Mouse (Mus musculus) granulocyte monocyte progenitor cell, adult 5-6 weeks (primary cell): ENCODE measurements around the gene Rdh8. TPM values are rescaled to one million over a fixed set of nuclear protein-coding genes. Genes with fewer than 3 reads are reported as not detected.

ENCODE experiments used
- ATAC-seq: replicated peaks from 2 replicates; pipeline ENCODE4 v1.8.0; 2016; ENCODE audit warnings: mild to moderate bottlenecking, moderate TSS enrichment, inconsistent platforms; ENCODE audit not compliant: poor library complexity, severe bottlenecking
- total RNA-seq, 2 experiments: library from RNA; stranded (forward) in 1 of 2; stranded (reverse) in 1 of 2; fragments of 200-712, 200-1000 nt in 1 of 2; fragments of >200 nt in 1 of 2; fragmentation: Nextera tagmentation in 1 of 2; gene quantifications; 2 replicates each; pipeline ENCODE4 v1.2.3; 2014 to 2017

The Rdh8 gene
- total RNA-seq (2014; fragmentation: Nextera tagmentation) (not detected in 2 replicates), total RNA-seq (2017) (not detected in 2 replicates)

DNA sequence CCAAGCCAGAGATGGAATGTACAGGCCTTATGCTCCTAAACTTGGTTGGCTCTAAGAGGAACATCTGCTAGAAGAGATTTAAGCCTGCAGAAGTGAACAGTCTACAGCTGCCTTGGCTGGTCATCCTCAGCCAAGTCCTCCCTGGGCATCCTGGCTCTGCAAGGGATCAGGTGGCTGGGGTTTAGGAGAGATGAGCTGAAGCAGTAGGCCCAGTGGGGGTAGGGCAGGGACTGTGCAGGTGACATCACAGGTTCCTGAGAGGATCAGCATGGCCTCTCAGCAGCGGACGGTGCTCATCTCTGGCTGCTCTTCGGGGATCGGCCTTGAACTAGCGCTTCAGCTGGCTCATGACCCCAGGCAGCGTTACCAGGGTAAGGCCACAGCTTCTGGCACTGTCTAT, at the start of gene Rdh8:
TSS of gene Rdh8 (plus strand) at position 268 of the 400 bp plus-strand sequence.
- no peak for ATAC-seq

GRCm38 (mm10) chr9:20781286-20781685, 37.0 kb upstream of the Rdh8 start:
- ATAC-seq, result no peak

DNA sequence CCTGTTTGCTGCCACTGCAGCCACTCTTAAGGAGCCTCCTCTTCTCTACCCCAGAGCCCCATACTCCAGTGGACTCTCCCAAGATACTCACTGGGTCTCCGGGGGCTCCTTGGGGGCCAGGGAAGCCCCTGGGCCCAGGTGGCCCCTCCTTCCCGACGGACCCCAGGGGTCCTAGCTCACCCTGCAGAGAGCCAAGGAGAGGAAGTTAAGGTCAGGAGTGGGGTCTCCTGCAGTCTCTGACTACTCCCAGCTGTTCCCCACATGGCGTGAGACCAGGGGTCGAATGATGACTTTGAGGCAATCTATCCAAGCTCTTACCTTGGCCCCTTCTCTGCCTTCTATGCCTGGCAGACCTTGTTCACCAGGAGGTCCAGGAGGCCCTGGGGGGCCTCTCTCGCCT, 33.2 kb upstream of the Rdh8 start:
- no peak for ATAC-seq

DNA sequence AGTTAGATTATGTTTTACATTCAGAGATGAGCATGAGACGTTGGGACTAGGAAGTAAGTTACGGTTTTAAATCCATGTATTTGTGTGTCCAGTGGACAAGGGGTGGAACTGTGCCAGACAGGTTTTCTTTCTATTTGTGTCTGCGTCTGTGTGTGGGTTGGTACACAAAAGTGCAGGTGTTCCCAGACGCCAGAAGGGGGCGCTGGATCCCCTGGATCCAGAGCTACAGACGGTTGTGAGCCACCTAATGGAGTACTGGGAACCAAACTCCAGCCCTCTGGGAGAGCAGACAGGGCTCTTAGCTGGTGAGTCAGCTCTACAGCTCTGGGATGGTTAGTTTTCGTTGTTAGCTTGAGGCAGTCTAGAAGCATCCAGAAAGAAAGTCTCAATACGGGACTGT, 30.3 kb upstream of the Rdh8 start:
- no peak for ATAC-seq

DNA sequence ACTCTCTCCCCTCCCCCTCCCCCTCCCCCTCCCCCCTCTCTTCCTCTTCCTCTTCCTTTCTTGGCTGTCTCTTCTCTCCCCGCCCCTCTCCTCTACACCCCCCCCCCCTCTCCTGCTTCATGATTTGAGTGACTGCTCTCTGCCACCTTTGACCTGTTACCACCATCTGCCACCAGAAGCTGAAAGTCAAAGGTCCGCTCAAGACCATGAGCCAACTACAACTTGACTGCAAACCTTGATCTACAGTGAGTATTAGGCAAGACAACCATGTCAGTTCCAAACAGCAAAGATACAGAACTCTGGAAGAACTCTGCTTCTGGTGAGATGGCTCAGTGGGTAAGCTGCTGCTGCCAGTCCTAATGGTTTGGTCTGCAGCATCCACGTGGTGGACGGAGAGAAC, 28.7 kb upstream of the Rdh8 start:
- ATAC-seq, result no peak

GRCm38 (mm10) chr9:20790345-20790744, 28.0 kb upstream of the Rdh8 start:
- ATAC-seq, result no peak

DNA sequence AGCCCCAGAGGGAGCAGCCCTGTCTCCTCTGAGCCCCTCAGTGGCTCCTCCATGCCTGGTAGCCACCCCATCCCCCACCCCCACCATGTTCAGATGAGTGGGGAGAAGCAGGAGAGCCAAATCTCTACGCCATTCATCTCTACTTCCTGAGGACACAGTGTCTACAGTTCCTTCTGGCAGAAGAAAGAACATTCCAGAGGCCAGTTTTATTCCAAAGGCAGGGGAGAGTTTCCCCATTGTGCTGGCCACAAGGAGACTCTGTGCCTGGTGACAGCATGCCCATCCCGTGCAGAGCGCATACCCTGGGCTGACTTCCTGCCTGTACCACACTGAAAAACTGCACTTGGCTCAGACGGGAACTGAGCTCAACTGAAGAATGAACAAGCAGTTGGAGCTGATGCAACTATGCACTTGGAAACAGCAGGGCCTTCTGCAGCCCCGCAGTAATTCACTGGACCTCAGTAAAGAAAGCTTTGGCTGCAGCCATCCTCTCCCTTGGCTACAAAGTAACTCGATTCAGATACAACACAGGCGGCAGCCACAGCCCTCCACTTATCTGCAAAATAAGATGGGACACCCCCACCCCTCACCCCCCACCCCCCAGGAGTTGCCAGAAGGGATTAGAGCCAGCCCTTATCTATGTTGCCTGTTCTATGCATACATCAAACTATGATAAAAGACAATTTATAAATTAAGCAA, 24.0 kb upstream of the Rdh8 start:
- peak; percentile 98 for ATAC-seq

DNA sequence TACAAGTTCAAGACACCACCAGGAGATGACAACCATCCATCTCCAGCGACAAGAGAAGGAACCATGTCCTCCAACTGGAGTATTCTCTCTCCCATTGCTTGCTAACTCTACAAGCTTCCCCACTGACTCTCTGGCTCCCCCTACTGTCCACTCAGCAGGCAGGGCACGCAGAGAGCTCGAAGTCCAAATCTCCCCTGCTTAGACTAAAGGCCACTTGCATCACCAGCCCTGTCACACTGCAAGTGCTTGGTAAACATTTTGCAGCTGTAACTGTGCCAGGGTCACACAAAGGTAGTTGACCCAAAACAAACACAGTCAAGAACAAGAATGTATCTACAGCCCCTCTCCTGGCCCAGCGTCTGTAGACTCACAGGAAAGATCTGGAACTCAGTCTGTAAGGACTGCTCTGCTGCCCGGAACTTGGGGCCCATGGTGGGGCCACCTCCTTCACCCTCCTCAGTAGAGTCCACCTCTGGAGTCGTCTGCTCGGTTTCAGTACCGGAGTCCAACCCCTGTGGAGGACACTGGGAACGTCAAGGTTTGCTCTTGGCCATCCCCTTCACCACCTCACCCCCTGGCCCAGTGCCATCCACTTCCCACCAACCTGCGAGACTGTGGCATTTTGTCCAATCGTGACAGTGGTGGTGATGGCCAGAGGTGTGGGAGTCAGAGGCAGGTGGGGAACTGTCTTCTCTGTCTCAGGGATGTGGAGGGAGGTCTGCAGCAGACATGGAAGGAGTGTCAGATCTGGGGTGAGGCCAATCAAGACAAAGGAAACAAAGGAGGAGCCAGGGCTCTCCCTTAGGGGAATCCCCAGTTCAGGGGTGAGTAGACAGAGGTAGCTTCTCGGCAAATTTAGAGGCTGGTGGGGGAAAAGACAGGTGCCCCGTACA, 13.8 kb upstream of the Rdh8 start:
- peak; percentile 93 for ATAC-seq

DNA sequence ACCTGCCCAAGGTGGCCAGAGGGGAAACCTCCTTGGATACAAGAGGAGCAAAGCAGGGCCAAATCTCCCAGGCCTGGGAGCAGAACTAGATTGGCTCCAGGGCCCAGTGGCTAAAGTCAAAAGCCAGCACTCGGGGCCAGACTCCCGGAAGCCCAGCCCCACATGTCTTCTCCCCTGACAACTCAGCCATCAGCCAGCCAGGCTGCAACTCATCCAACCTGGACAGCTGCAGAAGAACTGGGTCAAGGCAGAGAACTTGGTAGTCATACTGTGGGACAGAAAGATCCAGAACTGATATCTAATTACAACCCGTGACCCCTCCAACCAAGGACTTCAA, 13.2 kb upstream of the Rdh8 start:
- no peak for ATAC-seq

DNA sequence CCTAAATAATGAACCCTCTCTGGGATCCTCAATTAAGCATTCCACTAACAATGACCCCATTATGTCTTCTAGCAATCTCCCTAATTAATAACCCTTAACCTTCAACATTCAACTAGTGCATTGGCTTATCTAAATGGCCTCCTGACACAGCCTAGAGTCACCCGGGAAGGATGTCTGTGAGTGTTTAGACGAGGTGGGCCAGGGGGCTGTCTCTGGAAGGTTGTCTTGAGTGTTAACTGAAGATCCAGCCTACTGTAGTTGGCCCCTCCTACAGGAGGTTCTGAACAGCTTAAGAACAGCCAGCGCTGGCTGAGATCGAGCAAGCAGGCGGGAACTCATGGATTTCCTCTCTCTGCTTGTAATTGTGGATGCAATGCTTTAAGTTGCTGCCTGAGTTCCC, 12.6 kb upstream of the Rdh8 start:
- no peak for ATAC-seq

GRCm38 (mm10) chr9:20810271-20810670, 8.0 kb upstream of the Rdh8 start:
- no peak for ATAC-seq

DNA sequence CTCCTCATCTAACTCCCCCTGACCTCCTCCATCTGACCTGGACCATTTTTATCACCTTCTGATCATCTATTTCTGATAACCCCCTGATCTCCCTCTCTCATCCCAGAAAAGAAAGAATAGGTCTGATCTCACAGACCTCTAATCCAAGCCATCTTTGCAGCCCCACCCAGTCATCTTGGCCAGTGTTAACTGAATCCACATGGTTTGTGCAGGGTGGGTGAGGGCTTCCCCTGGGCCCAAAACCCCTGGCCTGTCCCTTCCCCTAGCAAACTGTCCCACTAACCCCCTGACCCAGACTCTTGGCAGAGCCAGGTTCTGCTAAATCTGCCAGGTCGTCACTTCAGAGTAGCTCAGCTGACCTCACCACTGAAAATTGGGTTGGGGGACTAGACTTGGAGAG, 7.5 kb upstream of the Rdh8 start:
- ATAC-seq, result no peak

DNA sequence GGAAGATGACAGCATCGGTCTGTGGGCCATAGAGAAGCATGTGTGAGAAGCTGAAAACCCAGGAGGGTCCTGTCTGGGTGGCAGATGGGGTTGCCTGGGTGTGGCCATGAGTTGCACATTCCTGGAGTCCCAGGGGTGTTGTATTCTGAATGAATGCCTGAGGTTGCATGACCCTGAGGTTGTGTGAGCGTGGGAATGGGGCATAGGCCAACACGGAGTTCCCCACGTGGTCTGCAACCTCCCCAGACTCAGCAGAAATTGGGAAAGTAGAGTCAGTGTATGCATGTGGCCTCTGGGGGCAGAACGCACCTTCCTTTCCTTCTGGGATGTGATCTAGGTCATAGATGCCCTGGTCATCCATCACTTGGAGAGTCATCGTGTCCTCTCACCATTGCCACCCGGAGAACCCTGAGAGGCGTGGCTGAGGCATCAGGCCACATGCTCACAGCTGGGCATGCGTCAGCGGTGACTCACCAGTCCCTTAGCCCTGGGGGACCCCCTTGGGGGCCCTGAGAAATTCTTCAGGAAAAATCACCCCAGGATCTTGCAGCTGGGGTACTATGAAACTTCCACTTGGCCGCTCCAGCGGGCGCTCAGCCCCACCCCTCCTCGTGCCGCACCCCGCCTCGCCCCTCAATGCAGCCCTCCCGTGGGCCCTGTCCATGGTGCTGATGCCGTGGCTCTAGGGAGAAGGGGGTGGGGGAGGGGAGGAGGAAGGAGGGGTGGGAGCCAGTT, 5.6 kb upstream of the Rdh8 start:
- ATAC-seq, result peak; percentile 85

DNA sequence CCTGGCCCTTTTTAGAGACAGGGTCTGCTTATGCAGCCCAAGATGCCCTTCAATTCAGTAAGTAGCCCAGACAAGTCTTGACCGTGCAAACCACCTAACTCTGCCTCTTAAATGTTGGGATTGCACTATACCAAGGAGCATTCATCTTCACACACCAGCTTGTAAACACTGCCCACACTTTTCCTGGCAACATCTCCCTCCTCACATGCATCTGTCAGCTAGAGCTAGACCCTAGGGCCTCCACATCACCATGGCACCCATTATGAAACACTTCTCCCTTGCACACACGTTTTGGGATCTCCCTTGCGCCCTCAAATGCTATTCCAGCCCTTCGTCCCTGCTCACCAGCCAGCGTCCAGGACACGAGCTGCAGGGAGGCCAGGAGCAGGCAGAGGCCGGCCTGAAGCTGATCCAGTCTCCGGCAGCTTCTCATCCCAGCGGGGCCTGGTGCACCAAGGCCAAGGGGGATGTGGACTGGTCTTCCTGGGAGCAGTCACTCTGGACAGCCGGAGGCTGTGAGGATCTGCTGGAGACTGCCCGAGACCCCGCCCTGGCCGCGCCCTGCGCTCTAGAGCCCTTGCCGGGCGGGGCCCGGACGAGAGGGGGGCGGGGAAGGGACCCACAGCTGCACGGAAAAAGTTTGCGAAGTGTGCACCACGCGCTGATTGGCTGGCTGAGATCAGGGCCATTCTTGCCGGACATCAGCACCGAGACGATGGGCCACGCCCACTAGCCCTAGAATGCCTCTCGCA, 3.6 kb upstream of the Rdh8 start, which contains the start of gene Col5a3:
TSS of gene Col5a3 (minus strand) at position 547 of the 752 bp plus-strand sequence.
- ATAC-seq, result 0 out of 2 replicates have a peak, but pooled peaks have one; percentile 20

- no peak for ATAC-seq
These were observed 1.7 kb downstream of the Rdh8 start for GRCm38 (mm10) chr9:20820001-20820400.

GRCm38 (mm10) chr9:20822821-20823220, 4.5 kb downstream of the Rdh8 start:
- no peak for ATAC-seq

DNA sequence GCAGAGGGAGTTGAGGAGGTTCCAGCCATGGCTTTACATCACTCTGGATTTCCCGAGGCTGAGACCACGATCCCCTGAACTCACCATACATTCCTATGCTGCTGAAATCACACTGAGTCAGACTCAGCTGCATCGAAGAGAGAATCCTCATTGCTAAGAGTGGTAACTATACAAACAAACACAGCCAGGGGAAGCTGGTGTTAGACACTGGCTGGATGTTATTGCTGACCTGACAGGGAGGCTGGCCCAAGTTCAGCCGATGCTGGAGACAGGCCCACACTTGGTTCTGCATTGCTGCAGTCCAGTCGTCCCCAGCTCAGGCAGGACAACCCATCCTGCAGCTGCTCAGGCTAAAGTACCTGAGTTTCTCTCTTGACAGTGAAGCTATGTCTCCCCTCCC, 7.5 kb downstream of the Rdh8 start:
- ATAC-seq, result no peak

DNA sequence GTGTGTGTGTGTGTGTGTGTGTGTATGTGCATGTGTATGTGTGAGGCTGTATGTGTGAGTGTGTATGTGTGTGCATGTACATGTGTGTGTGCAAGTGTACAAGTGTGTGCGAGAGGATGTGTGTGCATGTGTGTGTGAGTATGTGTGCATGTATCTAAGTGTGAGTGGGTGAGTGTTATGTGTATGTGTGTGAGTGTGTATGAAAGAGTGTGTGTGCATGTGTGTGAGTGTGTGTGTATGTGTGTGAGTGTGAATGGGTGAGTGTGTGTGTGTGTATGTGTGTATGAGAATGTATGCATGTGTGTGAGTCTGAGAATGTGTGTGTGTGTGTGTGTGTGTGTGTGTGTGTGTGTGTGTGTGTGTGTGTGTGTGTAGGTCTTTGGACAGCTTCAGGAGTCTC, 9.8 kb downstream of the Rdh8 start:
- no peak for ATAC-seq

GRCm38 (mm10) chr9:20830901-20831643, 12.8 kb downstream of the Rdh8 start:
- peak; percentile 87 for ATAC-seq

DNA sequence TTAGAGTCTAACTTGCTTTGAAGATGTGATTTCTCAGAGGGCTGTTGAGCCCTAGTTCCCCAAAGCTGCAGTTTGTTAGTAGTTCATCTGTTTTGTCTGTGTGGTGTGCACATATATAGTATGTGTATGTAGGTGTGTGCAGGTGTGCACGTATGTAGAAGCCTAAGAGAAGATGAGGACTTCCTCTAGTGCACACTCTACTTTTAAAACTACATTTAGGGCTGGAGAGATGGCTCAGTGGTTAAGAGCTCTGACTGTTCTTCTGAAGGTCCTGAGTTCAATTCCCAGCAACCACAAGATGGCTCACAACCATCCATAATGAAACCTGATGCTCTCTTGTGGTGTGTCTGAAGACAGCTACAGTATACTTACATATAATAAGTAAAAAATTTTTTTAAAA, 16.6 kb downstream of the Rdh8 start:
- ATAC-seq, result no peak
